Mouse (Mus musculus) G1E (cell line): ENCODE results near the gene Dcdc2b.

Experiments used
- CTCF ChIP-seq: IDR thresholded peaks from 2 replicates; pipeline ENCODE4 v1.5.1; 2012; ENCODE audit warnings: low read depth, low read length, inconsistent platforms, mixed read lengths
- GATA1 ChIP-seq: IDR thresholded peaks from 2 replicates; pipeline ENCODE4 v1.6.1; 2012; ENCODE audit warnings: borderline replicate concordance, low read length, inconsistent platforms, mixed read lengths
- TAL1 ChIP-seq: conservative IDR thresholded peaks from 2 replicates; pipeline ENCODE4 v1.6.1; 2012; ENCODE audit warnings: low read depth, low read length, inconsistent platforms, mixed read lengths

DNA sequence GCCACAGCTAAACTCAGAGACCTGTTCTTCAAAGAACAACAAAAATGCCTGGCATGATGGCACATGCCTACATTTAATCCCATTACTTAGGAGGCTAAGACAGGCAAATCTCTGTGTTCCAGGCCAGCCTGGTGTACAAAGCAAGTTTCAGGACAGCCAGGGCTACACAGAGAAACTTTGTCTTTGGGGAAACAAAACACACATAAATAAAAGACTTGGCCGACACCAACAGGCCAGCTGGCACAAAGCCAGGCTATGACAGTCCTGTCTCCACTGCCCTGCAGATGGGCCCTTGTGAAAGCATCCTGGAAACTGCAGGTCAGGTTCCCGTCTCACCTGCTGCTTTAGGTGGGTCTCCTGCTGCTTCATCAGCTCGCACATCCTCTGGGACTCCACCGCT, 16.9 kb upstream of the Dcdc2b start:
- TF ChIP-seq GATA1: no peak
- no peak for TF ChIP-seq CTCF
- no peak for TF ChIP-seq TAL1
